Mouse (Mus musculus): Measurements from ENCODE around the gene Nxph3. TPM values are rescaled to one million over a fixed set of nuclear protein-coding genes. Genes with fewer than 3 reads are reported as not detected.

The Nxph3 gene
- polyA plus RNA-seq, 1 experiment from 2014 or later = 2.0 TPM

- no peak overlapping the region for H3K4me3 ChIP-seq (replicated peaks; ENCODE audit: low read length)
- no peaks in the 10 kb centered on the region; the same call in 1 of the 2 replicates for H3K36me3 ChIP-seq (replicated peaks; ENCODE audit: control insufficient read depth, insufficient read depth)
- H3K4me1 ChIP-seq (replicated peaks; ENCODE audit: control insufficient read depth, insufficient read depth, low read length) = no peaks in the 10 kb centered on the region
- no peak overlapping the region for H3K27ac ChIP-seq
- no peak overlapping the region for H3K9ac ChIP-seq
- no peaks in the 10 kb centered on the region for H3K9me3 ChIP-seq (ENCODE audit: control insufficient read depth, low read length)
- no peak overlapping the region for H3K4me2 ChIP-seq (replicated peaks)
- no peaks in the 10 kb centered on the region for H3K27me3 ChIP-seq (ENCODE audit: control insufficient read depth, insufficient read depth, low read length)
- no peak for DNase-seq (ENCODE audit: low spot score)
- no peak for ATAC-seq (ENCODE audit: low FRiP score)
- 17% methylated on average over 3 of the region's 3 CpGs for WGBS
These were observed 13.5 kb downstream of the Nxph3 start for GRCm38 (mm10) chr11:95500836-95501235.

- Histone ChIP-seq H3K4me1 (replicated peaks; ENCODE audit: control insufficient read depth, insufficient read depth, low read length) (0 out of 2 replicates have a peak, but pooled peaks cover 2% of the 10 kb centered on the region), H3K36me3 (replicated peaks; ENCODE audit: control insufficient read depth, insufficient read depth) (no peaks in the 10 kb centered on the region; the same call in 1 of the 2 replicates), H3K27ac (no peak overlapping the region), H3K4me2 (replicated peaks) (no peak overlapping the region), H3K9me3 (ENCODE audit: control insufficient read depth, low read length) (no peaks in the 10 kb centered on the region), H3K27me3 (ENCODE audit: control insufficient read depth, insufficient read depth, low read length) (no peaks in the 10 kb centered on the region), H3K4me3 (replicated peaks; ENCODE audit: low read length) (no peak overlapping the region), H3K9ac (no peak overlapping the region)
- ATAC-seq (ENCODE audit: low FRiP score) (no peak), DNase-seq (ENCODE audit: low spot score) (no peak)
- WGBS = 60% methylated on average over 4 of the region's 4 CpGs
These were observed 14.0 kb downstream of the Nxph3 start for GRCm38 (mm10) chr11:95500412-95500811.

- WGBS = 88% methylated on average over 5 of the region's 5 CpGs
- 0 out of 2 replicates have a peak, but pooled peaks cover 6% of the 10 kb centered on the region for H3K4me1 ChIP-seq (replicated peaks; ENCODE audit: control insufficient read depth, insufficient read depth, low read length)
- no peak overlapping the region for H3K4me2 ChIP-seq (replicated peaks)
- H3K9me3 ChIP-seq (ENCODE audit: control insufficient read depth, low read length) = no peaks in the 10 kb centered on the region
- no peaks in the 10 kb centered on the region for H3K27me3 ChIP-seq (ENCODE audit: control insufficient read depth, insufficient read depth, low read length)
- peaks cover 22% of the 10 kb centered on the region for H3K36me3 ChIP-seq (replicated peaks; ENCODE audit: control insufficient read depth, insufficient read depth)
- no peak for DNase-seq (ENCODE audit: low spot score)
- H3K9ac ChIP-seq = no peak overlapping the region
- H3K27ac ChIP-seq = no peak overlapping the region
- no peak for ATAC-seq (ENCODE audit: low FRiP score)
- no peak overlapping the region for H3K4me3 ChIP-seq (replicated peaks; ENCODE audit: low read length)
These were observed 16.4 kb downstream of the Nxph3 start for GRCm38 (mm10) chr11:95497921-95498320.

- no peak overlapping the region for H3K4me2 ChIP-seq (replicated peaks)
- H3K4me3 ChIP-seq (replicated peaks; ENCODE audit: low read length) = no peak overlapping the region
- WGBS = 88% methylated on average over 9 of the region's 9 CpGs
- no peak for ATAC-seq (ENCODE audit: low FRiP score)
- peaks cover 37% of the 10 kb centered on the region for H3K36me3 ChIP-seq (replicated peaks; ENCODE audit: control insufficient read depth, insufficient read depth)
- no peaks in the 10 kb centered on the region for H3K27me3 ChIP-seq (ENCODE audit: control insufficient read depth, insufficient read depth, low read length)
- H3K9me3 ChIP-seq (ENCODE audit: control insufficient read depth, low read length) = no peaks in the 10 kb centered on the region
- H3K4me1 ChIP-seq (replicated peaks; ENCODE audit: control insufficient read depth, insufficient read depth, low read length) = 0 out of 2 replicates have a peak, but pooled peaks cover 6% of the 10 kb centered on the region
- no peak overlapping the region for H3K27ac ChIP-seq
- H3K9ac ChIP-seq = no peak overlapping the region
- DNase-seq (ENCODE audit: low spot score) = no peak
These were observed 18.5 kb downstream of the Nxph3 start for GRCm38 (mm10) chr11:95495883-95496282.

- no peak overlapping the region for H3K4me2 ChIP-seq (replicated peaks)
- 79% methylated on average over 3 of the region's 3 CpGs for WGBS
- H3K4me1 ChIP-seq (replicated peaks; ENCODE audit: control insufficient read depth, insufficient read depth, low read length) = 0 out of 2 replicates have a peak, but pooled peaks cover 6% of the 10 kb centered on the region
- H3K9ac ChIP-seq = no peak overlapping the region
- no peaks in the 10 kb centered on the region for H3K27me3 ChIP-seq (ENCODE audit: control insufficient read depth, insufficient read depth, low read length)
- no peaks in the 10 kb centered on the region for H3K9me3 ChIP-seq (ENCODE audit: control insufficient read depth, low read length)
- ATAC-seq (ENCODE audit: low FRiP score) = no peak
- DNase-seq (ENCODE audit: low spot score) = no peak
- no peak overlapping the region for H3K27ac ChIP-seq
- no peak overlapping the region for H3K4me3 ChIP-seq (replicated peaks; ENCODE audit: low read length)
- H3K36me3 ChIP-seq (replicated peaks; ENCODE audit: control insufficient read depth, insufficient read depth) = peaks cover 50% of the 10 kb centered on the region
These were observed 20.0 kb downstream of the Nxph3 start for GRCm38 (mm10) chr11:95494374-95494773.

GRCm38 (mm10) chr11:95493950-95494349 is 20.4 kb downstream of the Nxph3 start:
- no peak for ATAC-seq (ENCODE audit: low FRiP score)
- no peak for DNase-seq (ENCODE audit: low spot score)
- Histone ChIP-seq H3K9me3 (ENCODE audit: control insufficient read depth, low read length) (no peaks in the 10 kb centered on the region), H3K9ac (no peak overlapping the region), H3K4me1 (replicated peaks; ENCODE audit: control insufficient read depth, insufficient read depth, low read length) (0 out of 2 replicates have a peak, but pooled peaks cover 6% of the 10 kb centered on the region), H3K4me3 (replicated peaks; ENCODE audit: low read length) (no peak overlapping the region), H3K27ac (no peak overlapping the region), H3K4me2 (replicated peaks) (no peak overlapping the region), H3K36me3 (replicated peaks; ENCODE audit: control insufficient read depth, insufficient read depth) (peaks cover 54% of the 10 kb centered on the region), H3K27me3 (ENCODE audit: control insufficient read depth, insufficient read depth, low read length) (no peaks in the 10 kb centered on the region)
- 89% methylated on average over 9 of the region's 9 CpGs for WGBS

- Histone ChIP-seq H3K36me3 (replicated peaks; ENCODE audit: control insufficient read depth, insufficient read depth) (peaks cover 63% of the 10 kb centered on the region), H3K27ac (no peak overlapping the region), H3K4me2 (replicated peaks) (no peak overlapping the region), H3K27me3 (ENCODE audit: control insufficient read depth, insufficient read depth, low read length) (no peaks in the 10 kb centered on the region), H3K9me3 (ENCODE audit: control insufficient read depth, low read length) (no peaks in the 10 kb centered on the region), H3K4me3 (replicated peaks; ENCODE audit: low read length) (no peak overlapping the region), H3K4me1 (replicated peaks; ENCODE audit: control insufficient read depth, insufficient read depth, low read length) (0 out of 2 replicates have a peak, but pooled peaks cover 6% of the 10 kb centered on the region), H3K9ac (no peak overlapping the region)
- 81% methylated on average over 4 of the region's 4 CpGs for WGBS
- DNase-seq (ENCODE audit: low spot score) (no peak), ATAC-seq (ENCODE audit: low FRiP score) (no peak)
These were observed 21.4 kb downstream of the Nxph3 start for GRCm38 (mm10) chr11:95493010-95493409.

GRCm38 (mm10) chr11:95492256-95492655 is 22.1 kb downstream of the Nxph3 start:
- H3K36me3 ChIP-seq (replicated peaks; ENCODE audit: control insufficient read depth, insufficient read depth) = peaks cover 70% of the 10 kb centered on the region
- H3K27ac ChIP-seq = no peak overlapping the region
- no peak for ATAC-seq (ENCODE audit: low FRiP score)

GRCm38 (mm10) chr11:95490104-95490503 is 24.3 kb downstream of the Nxph3 start:
- H3K9me3 ChIP-seq (ENCODE audit: control insufficient read depth, low read length) = no peaks in the 10 kb centered on the region

More at GRCm38 (mm10) chr11:95492256-95492655, 22.1 kb downstream of the Nxph3 start:
- 0 out of 2 replicates have a peak, but pooled peaks cover 6% of the 10 kb centered on the region for H3K4me1 ChIP-seq (replicated peaks; ENCODE audit: control insufficient read depth, insufficient read depth, low read length)
- DNase-seq (ENCODE audit: low spot score) = no peak
- 69% methylated on average over 4 of the region's 4 CpGs for WGBS
- no peak overlapping the region for H3K4me3 ChIP-seq (replicated peaks; ENCODE audit: low read length)
- no peaks in the 10 kb centered on the region for H3K27me3 ChIP-seq (ENCODE audit: control insufficient read depth, insufficient read depth, low read length)
- no peak overlapping the region for H3K9ac ChIP-seq
- H3K9me3 ChIP-seq (ENCODE audit: control insufficient read depth, low read length) = no peaks in the 10 kb centered on the region
- no peak overlapping the region for H3K4me2 ChIP-seq (replicated peaks)

GRCm38 (mm10) chr11:95487237-95487636 is 27.1 kb downstream of the Nxph3 start:
- WGBS = 100% methylated on average over 2 of the region's 2 CpGs
- Histone ChIP-seq H3K9ac (no peak overlapping the region), H3K36me3 (replicated peaks; ENCODE audit: control insufficient read depth, insufficient read depth) (peaks cover 71% of the 10 kb centered on the region), H3K9me3 (ENCODE audit: control insufficient read depth, low read length) (no peaks in the 10 kb centered on the region), H3K27ac (no peak overlapping the region), H3K27me3 (ENCODE audit: control insufficient read depth, insufficient read depth, low read length) (no peaks in the 10 kb centered on the region), H3K4me1 (replicated peaks; ENCODE audit: control insufficient read depth, insufficient read depth, low read length) (no peaks in the 10 kb centered on the region), H3K4me2 (replicated peaks) (no peak overlapping the region), H3K4me3 (replicated peaks; ENCODE audit: low read length) (no peak overlapping the region)
- DNase-seq (ENCODE audit: low spot score) (no peak), ATAC-seq (ENCODE audit: low FRiP score) (no peak)

More at GRCm38 (mm10) chr11:95490104-95490503, 24.3 kb downstream of the Nxph3 start:
- no peak overlapping the region for H3K9ac ChIP-seq
- H3K36me3 ChIP-seq (replicated peaks; ENCODE audit: control insufficient read depth, insufficient read depth) = peaks cover 85% of the 10 kb centered on the region
- H3K4me3 ChIP-seq (replicated peaks; ENCODE audit: low read length) = no peak overlapping the region
- H3K27me3 ChIP-seq (ENCODE audit: control insufficient read depth, insufficient read depth, low read length) = no peaks in the 10 kb centered on the region
- no peak overlapping the region for H3K4me2 ChIP-seq (replicated peaks)
- H3K4me1 ChIP-seq (replicated peaks; ENCODE audit: control insufficient read depth, insufficient read depth, low read length) = 0 out of 2 replicates have a peak, but pooled peaks cover 1% of the 10 kb centered on the region
- ATAC-seq (ENCODE audit: low FRiP score) (no peak), DNase-seq (ENCODE audit: low spot score) (no peak)
- no peak overlapping the region for H3K27ac ChIP-seq
- WGBS = 88% methylated on average over 14 of the region's 14 CpGs
